Mouse (Mus musculus): ENCODE results near the gene Ifnar2. TPM values are rescaled to one million over a fixed set of nuclear protein-coding genes. Genes with fewer than 3 reads are reported as not detected.

Ifnar2 gene
- polyA plus RNA-seq, 1 experiment from 2014 or later, result 35.4 TPM

DNA sequence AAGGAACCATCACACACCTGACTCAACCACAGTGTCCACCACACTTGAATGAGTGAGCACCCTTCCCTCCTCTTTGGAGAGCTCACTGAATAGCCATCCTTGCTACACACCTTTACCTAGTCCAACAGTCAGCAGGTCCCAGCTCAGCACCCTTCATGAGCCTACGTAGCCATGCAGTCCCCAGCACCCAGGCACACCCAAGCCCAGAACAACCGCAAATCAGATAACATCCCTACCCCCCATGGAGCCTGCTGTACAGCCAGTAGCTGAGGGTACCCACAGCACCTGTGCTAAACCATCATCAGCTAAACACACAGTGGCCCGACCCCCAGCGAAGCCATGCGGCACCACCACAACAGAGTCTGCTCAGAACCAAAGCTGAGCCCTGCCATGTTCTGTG lies 75.5 kb downstream of the Ifnar2 start:
- no peak overlapping the region for H3K27ac ChIP-seq (ENCODE audit: low read depth, low read length)
- DNase-seq (ENCODE audit: low spot score), result no peak
- no peaks in the 10 kb centered on the region for H3K9me3 ChIP-seq (ENCODE audit: control insufficient read depth, low read length)
- no peaks in the 10 kb centered on the region for H3K27me3 ChIP-seq (ENCODE audit: control insufficient read depth, insufficient read depth, low read length)
- no peak for ATAC-seq (ENCODE audit: low FRiP score)
- no peak overlapping the region for H3K4me2 ChIP-seq (replicated peaks; ENCODE audit: low read depth, low read length)
- H3K4me3 ChIP-seq (ENCODE audit: low read depth, low read length), result no peak overlapping the region
- H3K9ac ChIP-seq (ENCODE audit: low read depth, low read length), result no peak overlapping the region
- H3K4me1 ChIP-seq (replicated peaks; ENCODE audit: control insufficient read depth, insufficient read depth, low read length), result no peaks in the 10 kb centered on the region
- 90% methylated on average over 5 of the region's 5 CpGs for WGBS
- H3K36me3 ChIP-seq (ENCODE audit: control insufficient read depth, insufficient read depth, low read length), result no peaks in the 10 kb centered on the region

DNA sequence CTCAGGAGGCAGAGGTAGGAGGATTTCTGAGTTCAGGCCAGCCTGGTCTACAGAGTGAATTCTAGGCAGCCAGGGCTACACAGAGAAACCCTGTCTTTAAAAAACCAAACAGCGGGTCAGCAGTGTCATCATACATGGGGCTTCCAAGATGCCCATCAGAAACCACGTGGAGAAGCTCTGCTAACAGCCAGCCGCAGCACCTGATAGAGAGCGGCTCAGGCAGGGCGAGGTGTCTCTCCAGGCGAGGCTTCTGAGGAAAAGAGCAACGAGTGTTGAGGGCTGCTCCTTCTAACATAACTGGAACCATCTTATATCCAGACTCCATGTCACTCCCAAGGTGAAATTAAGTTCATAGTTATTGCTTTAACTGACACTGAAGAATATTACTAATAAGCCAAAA lies 76.3 kb downstream of the Ifnar2 start:
- H3K9ac ChIP-seq (ENCODE audit: low read depth, low read length), result no peak overlapping the region
- no peak overlapping the region for H3K4me2 ChIP-seq (replicated peaks; ENCODE audit: low read depth, low read length)
- H3K27me3 ChIP-seq (ENCODE audit: control insufficient read depth, insufficient read depth, low read length), result no peaks in the 10 kb centered on the region
- H3K9me3 ChIP-seq (ENCODE audit: control insufficient read depth, low read length), result no peaks in the 10 kb centered on the region
- H3K36me3 ChIP-seq (ENCODE audit: control insufficient read depth, insufficient read depth, low read length), result no peaks in the 10 kb centered on the region
- ATAC-seq (ENCODE audit: low FRiP score), result no peak
- 87% methylated on average over 7 of the region's 7 CpGs for WGBS
- no peak for DNase-seq (ENCODE audit: low spot score)
- H3K4me1 ChIP-seq (replicated peaks; ENCODE audit: control insufficient read depth, insufficient read depth, low read length), result no peaks in the 10 kb centered on the region
- no peak overlapping the region for H3K4me3 ChIP-seq (ENCODE audit: low read depth, low read length)
- no peak overlapping the region for H3K27ac ChIP-seq (ENCODE audit: low read depth, low read length)

DNA sequence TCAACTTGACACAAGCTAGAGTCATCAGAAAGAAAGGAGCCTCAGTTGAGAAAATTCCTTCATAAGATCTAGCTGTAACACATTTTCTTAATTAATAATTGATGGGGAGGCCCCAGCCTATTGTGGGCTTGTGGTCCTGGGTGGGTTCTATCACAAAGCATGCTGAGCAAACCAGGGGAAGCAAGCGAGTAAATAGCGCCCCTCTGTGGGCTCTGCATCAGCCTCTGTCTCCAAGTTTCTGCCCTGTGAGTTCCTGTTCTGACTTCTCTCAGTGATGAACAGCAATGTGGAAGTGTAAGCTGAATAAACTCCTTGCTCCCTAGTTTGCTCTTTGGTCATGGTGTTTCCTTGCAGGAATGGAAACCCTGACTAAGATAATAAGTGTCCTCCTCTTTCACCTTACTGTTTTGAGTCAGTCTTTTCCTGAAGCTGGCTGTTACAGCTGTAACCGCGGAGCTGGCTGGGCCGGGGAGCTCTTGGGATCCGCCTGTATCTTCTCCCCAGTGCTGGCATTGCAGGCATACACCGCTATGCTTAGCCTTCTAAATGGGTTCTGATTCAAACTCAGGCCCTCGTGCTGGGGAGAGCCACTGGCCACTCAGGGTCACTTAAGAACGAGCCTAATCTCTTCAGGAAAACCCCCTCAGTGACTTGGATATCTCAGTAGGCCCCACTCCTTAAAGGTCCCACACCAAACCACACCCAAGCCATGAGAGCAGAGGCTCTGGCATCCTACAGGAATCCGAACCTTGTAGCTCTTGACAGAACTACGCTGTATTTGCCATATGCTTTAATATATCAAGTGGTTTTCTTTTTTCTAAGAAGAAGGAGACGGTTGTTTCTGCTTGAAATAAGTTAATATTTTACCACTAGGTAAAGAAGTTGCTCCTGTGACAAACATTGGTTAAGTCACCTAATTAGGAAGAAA lies 77.8 kb downstream of the Ifnar2 start:
- H3K36me3 ChIP-seq (ENCODE audit: control insufficient read depth, insufficient read depth, low read length), result no peaks in the 10 kb centered on the region
- no peak overlapping the region for H3K4me3 ChIP-seq (ENCODE audit: low read depth, low read length)
- WGBS, result 88% methylated on average over 12 of the region's 12 CpGs
- no peaks in the 10 kb centered on the region for H3K9me3 ChIP-seq (ENCODE audit: control insufficient read depth, low read length)
- no peak overlapping the region for H3K9ac ChIP-seq (ENCODE audit: low read depth, low read length)
- DNase-seq (ENCODE audit: low spot score) (no peak), ATAC-seq (ENCODE audit: low FRiP score) (no peak)
- H3K27me3 ChIP-seq (ENCODE audit: control insufficient read depth, insufficient read depth, low read length), result no peaks in the 10 kb centered on the region
- no peaks in the 10 kb centered on the region for H3K4me1 ChIP-seq (replicated peaks; ENCODE audit: control insufficient read depth, insufficient read depth, low read length)
- no peak overlapping the region for H3K27ac ChIP-seq (ENCODE audit: low read depth, low read length)
- H3K4me2 ChIP-seq (replicated peaks; ENCODE audit: low read depth, low read length), result no peak overlapping the region

- no peak overlapping the region for H3K4me3 ChIP-seq (ENCODE audit: low read depth, low read length)
- H3K9ac ChIP-seq (ENCODE audit: low read depth, low read length), result no peak overlapping the region
- no peak overlapping the region for H3K4me2 ChIP-seq (replicated peaks; ENCODE audit: low read depth, low read length)
- H3K27ac ChIP-seq (ENCODE audit: low read depth, low read length), result no peak overlapping the region
- H3K9me3 ChIP-seq (ENCODE audit: control insufficient read depth, low read length), result no peaks in the 10 kb centered on the region
- H3K27me3 ChIP-seq (ENCODE audit: control insufficient read depth, insufficient read depth, low read length), result no peaks in the 10 kb centered on the region
- H3K4me1 ChIP-seq (replicated peaks; ENCODE audit: control insufficient read depth, insufficient read depth, low read length), result no peaks in the 10 kb centered on the region
- no peak for ATAC-seq (ENCODE audit: low FRiP score)
- no peaks in the 10 kb centered on the region for H3K36me3 ChIP-seq (ENCODE audit: control insufficient read depth, insufficient read depth, low read length)
- DNase-seq (ENCODE audit: low spot score), result no peak
- 85% methylated on average over 2 of the region's 2 CpGs for WGBS
Measured at GRCm38 (mm10) chr16:91451949-91452348, 79.4 kb downstream of the Ifnar2 start.

DNA sequence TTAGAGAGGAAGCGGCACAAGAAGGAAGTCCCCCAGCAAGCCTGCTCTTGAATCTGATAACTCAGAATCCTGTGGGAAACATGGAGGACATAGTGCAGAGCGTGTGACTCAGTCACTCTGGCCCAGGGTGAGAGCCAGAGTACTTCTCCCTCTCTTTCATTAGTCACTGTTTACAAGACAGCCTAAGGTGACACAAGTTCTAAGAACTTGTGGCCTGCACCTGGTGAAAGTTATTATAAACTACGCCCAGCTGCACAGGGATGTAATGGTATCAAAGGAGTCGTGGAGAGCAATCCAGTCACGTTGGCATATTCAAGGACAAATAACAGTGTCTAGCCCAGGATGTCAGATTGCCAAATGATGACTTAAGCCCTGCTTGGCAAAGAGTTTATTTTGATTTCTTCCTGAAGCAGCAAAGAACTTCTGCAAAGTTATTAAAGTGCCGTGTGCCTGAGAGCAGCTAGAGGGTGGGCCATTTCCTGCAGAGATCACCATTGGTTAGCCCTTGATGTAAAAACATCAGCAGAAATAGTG lies 79.8 kb downstream of the Ifnar2 start:
- ATAC-seq (ENCODE audit: low FRiP score) (no peak), DNase-seq (ENCODE audit: low spot score) (no peak)
- H3K9ac ChIP-seq (ENCODE audit: low read depth, low read length), result no peak overlapping the region
- no peak overlapping the region for H3K4me2 ChIP-seq (replicated peaks; ENCODE audit: low read depth, low read length)
- H3K4me3 ChIP-seq (ENCODE audit: low read depth, low read length), result no peak overlapping the region
- no peaks in the 10 kb centered on the region for H3K36me3 ChIP-seq (ENCODE audit: control insufficient read depth, insufficient read depth, low read length)
- H3K27ac ChIP-seq (ENCODE audit: low read depth, low read length), result no peak overlapping the region
- no peaks in the 10 kb centered on the region for H3K4me1 ChIP-seq (replicated peaks; ENCODE audit: control insufficient read depth, insufficient read depth, low read length)
- H3K27me3 ChIP-seq (ENCODE audit: control insufficient read depth, insufficient read depth, low read length), result no peaks in the 10 kb centered on the region
- WGBS, result 73% methylated on average over 6 of the region's 6 CpGs
- no peaks in the 10 kb centered on the region for H3K9me3 ChIP-seq (ENCODE audit: control insufficient read depth, low read length)

Other genes with a start within 250 kb of the Ifnar2 start
- gene Olig2, start 147.3 kb upstream of the Ifnar2 start, polyA plus RNA-seq (2014; fragmentation: Nextera tagmentation; extraction: Ambion mirVana), result 0.76 and 1.2 TPM in 2 replicates
- 0.40 and 0.84 TPM in 2 replicates for gene Olig1, start 103.0 kb upstream of the Ifnar2 start, polyA plus RNA-seq (2014; fragmentation: Nextera tagmentation; extraction: Ambion mirVana)
- gene Gm21970, start 18.9 kb downstream of the Ifnar2 start, polyA plus RNA-seq (2014; fragmentation: Nextera tagmentation; extraction: Ambion mirVana), result not detected in 2 replicates
- gene Il10rb, start 33.4 kb downstream of the Ifnar2 start, polyA plus RNA-seq (2014; fragmentation: Nextera tagmentation; extraction: Ambion mirVana), result 8.6 and 9.0 TPM in 2 replicates
- 51.6 and 52.9 TPM in 2 replicates for gene Ifnar1, start 112.5 kb downstream of the Ifnar2 start, polyA plus RNA-seq (2014; fragmentation: Nextera tagmentation; extraction: Ambion mirVana)
- gene Ifngr2, start 174.3 kb downstream of the Ifnar2 start, polyA plus RNA-seq (2014; fragmentation: Nextera tagmentation; extraction: Ambion mirVana), result 35.1 and 36.8 TPM in 2 replicates
- 54.7 and 55.9 TPM in 2 replicates for gene Tmem50b, start 225.0 kb downstream of the Ifnar2 start, polyA plus RNA-seq (2014; fragmentation: Nextera tagmentation; extraction: Ambion mirVana)
- gene Dnajc28, start 246.2 kb downstream of the Ifnar2 start, polyA plus RNA-seq (2014; fragmentation: Nextera tagmentation; extraction: Ambion mirVana), result 5.6 and 6.1 TPM in 2 replicates